Mouse (Mus musculus) naive thymus-derived CD4-positive, alpha-beta T cell, adult 2 months (primary cell): Measurements from ENCODE around the gene Kcnab1.

Experiments
- DNase-seq: peaks from one replicate; pipeline ENCODE4 v3.0.0-alpha.2; 2011; ENCODE audit warnings: low read depth

The Kcnab1 gene

DNA sequence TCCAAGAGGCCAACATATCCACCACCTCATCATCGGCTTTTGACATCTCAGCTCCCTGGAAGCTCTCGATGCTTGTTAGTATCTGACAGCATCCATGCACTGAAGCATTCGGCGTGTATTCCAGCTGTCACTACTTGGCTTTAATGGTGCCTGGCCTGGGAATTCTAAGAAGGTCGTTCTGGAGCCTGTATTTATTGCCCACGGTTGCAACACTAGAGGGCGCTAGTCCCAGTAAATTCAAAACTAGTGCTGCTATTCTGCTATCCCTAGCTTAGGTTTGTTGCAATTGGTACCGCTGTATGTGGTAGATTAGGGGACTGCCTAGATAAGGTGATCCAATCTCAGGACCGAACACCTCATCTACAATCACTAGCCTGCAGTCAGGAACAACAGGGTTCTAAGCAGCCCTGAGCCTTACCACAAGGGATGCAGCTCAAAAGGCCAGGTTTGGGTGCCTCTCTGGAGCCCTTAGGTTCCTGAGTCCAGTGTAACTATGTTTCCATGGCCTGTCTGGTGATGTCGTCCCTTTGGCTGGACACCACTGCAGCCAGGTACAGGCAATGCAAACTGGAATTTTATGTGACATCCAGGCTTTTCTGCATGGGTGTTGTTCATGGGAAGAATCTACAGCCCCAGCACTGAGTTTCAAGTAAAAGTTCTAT is 208.8 kb downstream of the Kcnab1 start:
- peak; percentile 61 for DNase-seq

GRCm38 (mm10) chr3:65319248-65320008 is 210.2 kb downstream of the Kcnab1 start:
- peak; percentile 7 for DNase-seq

- no peak for DNase-seq
These were observed 211.8 kb downstream of the Kcnab1 start for GRCm38 (mm10) chr3:65320990-65321389.

GRCm38 (mm10) chr3:65321981-65322779 is 213.0 kb downstream of the Kcnab1 start:
- DNase-seq = no peak

DNA sequence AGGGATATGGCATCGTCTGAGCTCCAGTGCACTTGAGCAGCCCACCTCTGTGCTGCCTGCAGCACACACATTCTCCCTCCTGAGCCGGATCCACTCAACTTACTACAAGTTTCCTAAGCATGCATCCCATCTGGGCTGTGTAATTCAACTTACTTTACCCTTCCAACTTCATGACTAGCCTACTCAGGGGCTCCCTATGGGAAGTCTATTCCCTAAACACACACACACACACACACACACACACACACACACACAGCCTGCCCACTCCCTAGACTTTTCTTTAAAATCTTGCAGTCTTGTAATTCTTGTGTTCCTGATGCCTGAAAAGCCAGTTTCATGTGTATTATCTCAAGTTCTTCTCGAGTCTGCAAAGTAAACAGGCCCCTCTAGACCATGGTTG is 216.1 kb downstream of the Kcnab1 start:
- no peak for DNase-seq

DNA sequence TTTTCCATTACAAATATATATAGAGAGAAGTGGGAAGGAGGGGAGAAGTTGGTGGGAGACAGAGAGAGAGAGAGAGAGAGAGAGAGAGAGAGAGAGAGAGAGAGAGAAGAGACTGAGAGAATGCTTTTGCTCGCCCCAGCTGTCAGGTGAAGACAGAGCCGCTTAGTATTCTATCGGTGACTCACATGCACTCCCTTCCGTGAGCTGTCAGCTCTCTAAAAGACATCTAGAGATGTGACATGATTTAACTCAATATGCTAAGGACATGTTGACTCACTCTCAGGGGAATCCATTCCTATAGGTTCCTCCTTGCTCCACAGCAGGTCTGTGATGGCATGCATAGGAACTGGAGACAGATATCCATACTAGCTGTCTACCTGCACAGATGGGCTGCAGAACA is 219.6 kb downstream of the Kcnab1 start:
- DNase-seq = no peak

DNA sequence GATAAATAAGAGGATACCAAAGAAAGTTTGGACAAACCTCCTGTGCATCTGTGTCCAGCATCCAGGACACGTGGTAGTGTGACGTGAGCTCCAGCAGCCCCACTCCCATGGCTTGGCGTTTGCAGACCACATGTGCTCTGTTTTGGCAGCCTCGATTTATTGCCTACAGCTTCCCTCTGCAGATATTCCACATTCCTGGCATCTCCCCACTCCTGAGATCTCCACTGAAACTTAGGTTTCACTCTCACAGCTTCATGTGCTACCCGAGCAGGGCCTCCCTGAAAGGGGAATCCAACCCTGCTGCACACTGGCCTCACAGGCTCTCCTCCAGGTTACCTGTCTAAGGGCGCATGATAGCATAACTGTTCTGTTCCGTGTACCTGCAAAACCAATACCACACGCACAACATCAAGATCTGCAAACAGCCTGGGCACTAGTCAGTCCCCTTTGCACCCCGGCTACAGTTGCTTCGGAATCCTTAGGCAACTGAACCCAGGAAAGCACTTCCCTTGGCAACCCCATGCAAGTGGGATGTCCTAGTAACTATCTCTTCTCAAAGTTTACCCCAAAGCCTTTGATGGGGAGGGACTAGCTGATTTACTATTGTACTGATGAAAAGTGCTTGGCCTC is 228.8 kb downstream of the Kcnab1 start:
- no peak for DNase-seq

- no peak for DNase-seq
These were observed 231.2 kb downstream of the Kcnab1 start for GRCm38 (mm10) chr3:65340173-65340951.

GRCm38 (mm10) chr3:65346176-65346575 is 237.0 kb downstream of the Kcnab1 start:
- DNase-seq = no peak

DNA sequence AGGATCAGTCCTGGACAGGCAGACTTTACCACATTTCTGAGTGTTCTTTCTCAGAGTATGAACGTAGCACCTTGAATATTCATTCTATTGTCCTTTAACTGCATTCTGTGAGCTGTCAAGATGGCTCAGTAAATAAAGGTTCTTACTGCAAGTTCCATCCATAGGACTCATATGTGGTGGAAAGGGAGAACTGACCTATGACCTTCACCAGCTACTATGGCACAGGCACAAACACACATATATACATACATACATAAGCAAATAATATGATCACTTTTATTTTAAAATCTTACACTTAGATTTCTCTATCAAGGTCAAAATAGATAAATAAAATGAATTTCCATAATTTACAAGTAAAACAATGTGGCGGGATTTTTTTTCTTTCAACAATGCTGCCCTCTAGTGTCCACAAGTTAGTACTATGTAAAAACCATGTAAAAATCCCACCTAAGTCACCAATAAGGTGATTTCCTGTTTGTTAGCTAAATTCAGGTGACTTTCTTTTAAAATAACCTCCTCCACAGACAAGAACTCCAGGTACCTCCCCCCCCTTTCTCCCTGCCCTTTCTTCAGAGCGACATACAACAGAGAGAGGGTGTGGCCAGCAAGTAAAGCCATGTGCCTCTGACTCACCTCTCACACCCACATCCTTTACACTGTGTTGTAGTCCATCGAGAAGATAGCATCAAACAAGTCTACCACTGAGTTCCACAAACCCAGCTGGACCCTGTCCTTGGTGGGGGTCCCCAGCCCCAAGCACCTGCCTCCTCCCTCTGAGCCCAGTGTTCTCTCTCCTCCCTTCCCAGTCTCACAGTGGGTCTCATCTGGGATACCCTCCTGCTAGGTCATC is 243.3 kb downstream of the Kcnab1 start:
- peak; percentile 35 for DNase-seq

DNA sequence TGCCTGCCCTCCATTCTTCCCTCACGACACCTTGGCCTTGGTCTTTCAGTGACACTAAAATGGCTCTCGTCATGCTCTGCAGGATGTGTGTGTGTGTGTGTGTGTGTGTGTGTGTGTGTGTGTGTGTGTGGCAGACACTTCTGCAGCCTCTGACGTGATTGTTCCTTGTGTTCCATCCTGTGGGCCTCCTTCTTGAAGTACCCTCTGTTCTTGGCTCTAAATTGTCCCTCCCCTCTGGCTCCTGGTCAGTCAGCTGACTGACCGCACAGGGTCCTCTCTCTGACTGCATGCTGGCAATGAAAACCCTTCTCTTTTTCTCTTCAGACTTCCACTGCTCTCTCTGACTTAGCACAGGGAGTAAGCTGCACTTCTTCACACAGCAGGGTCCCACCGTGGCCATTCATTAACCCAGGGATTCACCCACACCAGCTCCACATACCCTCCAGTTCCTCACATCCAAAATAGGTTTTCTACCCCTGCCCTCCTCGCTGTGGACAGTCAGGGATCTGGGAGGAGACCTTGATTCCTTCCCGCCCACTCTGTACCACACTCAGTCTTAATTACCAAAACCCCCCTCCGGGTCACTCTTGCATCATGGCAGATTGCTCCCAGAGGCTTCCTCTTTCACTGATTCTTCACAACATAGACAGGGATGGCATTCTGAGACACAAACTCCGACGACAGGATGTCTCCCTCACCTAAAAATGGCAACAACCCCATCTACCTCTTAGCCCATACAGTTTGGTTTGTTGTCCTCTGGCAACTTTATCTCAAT is 244.3 kb downstream of the Kcnab1 start:
- peak; percentile 9 for DNase-seq

- DNase-seq = no peak
These were observed 246.3 kb downstream of the Kcnab1 start for GRCm38 (mm10) chr3:65355479-65355878.

DNA sequence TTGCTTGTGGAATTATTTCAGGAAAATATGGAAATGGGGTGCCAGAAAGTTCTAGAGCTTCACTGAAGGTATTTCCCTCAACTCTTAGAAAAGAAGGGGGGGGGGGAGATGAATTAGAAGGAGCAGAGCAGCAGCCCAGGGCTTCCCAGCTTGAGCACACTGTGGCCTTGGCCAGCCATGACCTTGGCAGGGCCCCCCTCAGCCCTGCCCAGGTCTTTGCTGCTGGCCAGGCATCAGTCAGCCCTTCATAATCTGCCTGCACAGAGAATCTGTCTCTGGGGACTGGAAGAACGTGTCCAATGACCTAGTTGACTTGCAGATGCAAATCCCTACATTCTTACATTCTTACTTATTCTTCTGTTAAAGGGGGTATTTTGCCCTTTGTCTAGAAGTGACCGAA is 249.1 kb downstream of the Kcnab1 start:
- DNase-seq = no peak

- DNase-seq = no peak
These were observed 249.7 kb downstream of the Kcnab1 start for GRCm38 (mm10) chr3:65358841-65359240.

GRCm38 (mm10) chr3:65360163-65360969 is 251.2 kb downstream of the Kcnab1 start:
- no peak for DNase-seq

DNA sequence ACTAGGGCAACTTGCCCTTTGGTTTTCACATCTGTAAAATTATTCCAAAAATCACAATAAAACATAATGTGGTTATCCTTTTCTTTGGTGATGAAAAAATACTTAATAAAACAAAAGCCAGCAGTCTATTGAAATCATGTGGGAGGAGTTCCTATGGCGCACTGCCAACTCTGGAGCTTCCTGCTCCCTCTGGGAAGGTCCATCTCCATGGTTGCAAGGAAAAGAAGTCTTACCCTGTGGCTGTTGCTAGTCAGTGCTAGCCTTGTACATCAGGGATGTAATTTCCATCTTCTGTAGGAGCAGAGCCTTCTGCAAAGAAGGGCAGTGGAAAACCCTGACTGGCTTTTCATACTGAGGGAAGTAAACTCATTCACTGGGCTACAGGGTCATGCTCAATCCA is 254.3 kb downstream of the Kcnab1 start:
- DNase-seq = no peak

- no peak for DNase-seq
These were observed 256.0 kb downstream of the Kcnab1 start for GRCm38 (mm10) chr3:65365184-65365583.

DNA sequence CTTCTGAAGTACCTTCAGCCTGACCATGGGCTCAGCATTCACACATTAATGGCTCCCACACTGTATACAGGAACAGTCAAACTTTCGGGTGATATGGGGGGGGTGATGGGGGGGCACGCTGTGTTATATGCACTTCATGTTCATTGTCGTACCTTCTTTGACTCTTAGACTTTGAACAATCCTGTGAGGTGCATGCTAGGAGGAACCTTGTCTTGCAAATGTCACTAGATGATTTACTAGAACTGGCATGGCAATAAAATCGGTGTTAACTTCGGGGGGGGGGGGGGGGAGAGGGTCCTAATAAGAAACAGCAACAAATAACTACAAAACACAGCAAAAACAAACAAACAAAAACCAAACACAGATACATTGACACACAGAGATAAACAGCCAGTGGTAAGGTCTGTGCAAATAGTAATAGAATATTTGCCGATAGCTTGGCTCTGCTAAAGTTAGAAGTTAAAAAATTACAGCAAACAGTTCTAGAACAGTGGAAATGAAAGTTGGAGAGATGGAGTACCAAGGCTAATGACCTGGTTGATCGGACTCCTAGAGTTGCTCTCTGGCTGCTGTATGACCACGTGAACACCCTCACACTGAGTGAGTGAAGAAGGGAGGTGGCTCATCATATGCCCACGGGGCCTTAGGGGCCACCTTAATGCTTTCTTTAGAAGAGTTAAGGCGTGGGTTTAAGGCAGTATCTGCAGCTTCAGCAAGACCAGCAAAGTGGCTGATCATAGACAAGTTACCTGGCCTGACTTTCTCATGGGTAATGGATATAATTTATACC is 256.9 kb downstream of the Kcnab1 start:
- no peak for DNase-seq
